Mouse (Mus musculus): ENCODE measurements around the gene Ogg1. TPM values are rescaled to one million over a fixed set of nuclear protein-coding genes. Genes with fewer than 3 reads are reported as not detected.

Gene Ogg1
- polyA plus RNA-seq, 1 experiment from 2014 or later = 14.5 TPM

GRCm38 (mm10) chr6:113351161-113351560, 24.4 kb downstream of the Ogg1 start:
- DNase-seq (ENCODE audit: low spot score) (no peak), ATAC-seq (replicated peaks; ENCODE audit: low FRiP score) (no peak)
- H3K27ac ChIP-seq (ENCODE audit: low read depth, low read length) = no peak overlapping the region
- H3K9me3 ChIP-seq (ENCODE audit: control insufficient read depth, low read length) = no peaks in the 10 kb centered on the region
- no peak overlapping the region for H3K9ac ChIP-seq (ENCODE audit: low read length)
- no peak overlapping the region for H3K4me2 ChIP-seq (ENCODE audit: low read depth, low read length, severe bottlenecking)
- no peaks in the 10 kb centered on the region for H3K27me3 ChIP-seq (ENCODE audit: control insufficient read depth, insufficient read depth, low read length)
- H3K36me3 ChIP-seq (ENCODE audit: control insufficient read depth, insufficient read depth, low read length) = no peaks in the 10 kb centered on the region
- H3K4me1 ChIP-seq (replicated peaks; ENCODE audit: control insufficient read depth, insufficient read depth, low read length) = no peaks in the 10 kb centered on the region
- 90% methylated on average over 1 of the region's 1 CpGs for WGBS
- no peak overlapping the region for H3K4me3 ChIP-seq (ENCODE audit: low read depth, low read length)

DNA sequence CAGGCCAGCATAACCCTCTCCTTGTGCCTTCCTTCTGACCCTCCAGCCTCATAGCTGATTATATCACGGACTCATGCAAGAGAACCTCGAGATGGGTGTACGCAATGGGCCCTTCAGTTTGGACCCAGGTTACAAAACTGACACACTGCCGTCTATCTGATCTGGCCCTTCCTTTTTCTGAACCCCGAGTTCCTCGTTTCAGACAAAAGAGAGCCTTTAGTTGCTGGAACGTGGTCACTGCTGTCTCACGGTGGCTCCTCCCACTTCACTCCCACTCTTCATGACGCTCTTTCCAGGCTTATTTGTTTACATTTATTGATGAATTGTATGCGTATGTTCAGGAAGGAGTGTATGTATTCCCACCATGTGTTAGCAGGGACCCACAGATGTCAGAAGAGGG, 24.9 kb downstream of the Ogg1 start:
- Histone ChIP-seq H3K36me3 (ENCODE audit: control insufficient read depth, insufficient read depth, low read length) (no peaks in the 10 kb centered on the region), H3K9ac (ENCODE audit: low read length) (no peak overlapping the region), H3K4me1 (replicated peaks; ENCODE audit: control insufficient read depth, insufficient read depth, low read length) (no peaks in the 10 kb centered on the region), H3K9me3 (ENCODE audit: control insufficient read depth, low read length) (no peaks in the 10 kb centered on the region), H3K27me3 (ENCODE audit: control insufficient read depth, insufficient read depth, low read length) (no peaks in the 10 kb centered on the region), H3K4me2 (ENCODE audit: low read depth, low read length, severe bottlenecking) (no peak overlapping the region), H3K4me3 (ENCODE audit: low read depth, low read length) (no peak overlapping the region), H3K27ac (ENCODE audit: low read depth, low read length) (no peak overlapping the region)
- DNase-seq (ENCODE audit: low spot score) = no peak
- WGBS = 65% methylated on average over 10 of the region's 10 CpGs
- ATAC-seq (replicated peaks; ENCODE audit: low FRiP score) = no peak

- Histone ChIP-seq H3K4me2 (ENCODE audit: low read depth, low read length, severe bottlenecking) (no peak overlapping the region), H3K4me3 (ENCODE audit: low read depth, low read length) (no peak overlapping the region), H3K27ac (ENCODE audit: low read depth, low read length) (no peak overlapping the region), H3K9me3 (ENCODE audit: control insufficient read depth, low read length) (no peaks in the 10 kb centered on the region), H3K27me3 (ENCODE audit: control insufficient read depth, insufficient read depth, low read length) (no peaks in the 10 kb centered on the region), H3K36me3 (ENCODE audit: control insufficient read depth, insufficient read depth, low read length) (no peaks in the 10 kb centered on the region), H3K9ac (ENCODE audit: low read length) (no peak overlapping the region), H3K4me1 (replicated peaks; ENCODE audit: control insufficient read depth, insufficient read depth, low read length) (no peaks in the 10 kb centered on the region)
- DNase-seq (ENCODE audit: low spot score) (no peak), ATAC-seq (replicated peaks; ENCODE audit: low FRiP score) (no peak)
- 73% methylated on average over 3 of the region's 3 CpGs for whole genome bisulfite sequencing
Observed at GRCm38 (mm10) chr6:113352820-113353219, 26.0 kb downstream of the Ogg1 start.

- WGBS = 82% methylated on average over 3 of the region's 3 CpGs
- no peak overlapping the region for H3K4me3 ChIP-seq (ENCODE audit: low read depth, low read length)
- H3K9me3 ChIP-seq (ENCODE audit: control insufficient read depth, low read length) = no peaks in the 10 kb centered on the region
- no peaks in the 10 kb centered on the region for H3K27me3 ChIP-seq (ENCODE audit: control insufficient read depth, insufficient read depth, low read length)
- H3K36me3 ChIP-seq (ENCODE audit: control insufficient read depth, insufficient read depth, low read length) = no peaks in the 10 kb centered on the region
- H3K4me1 ChIP-seq (replicated peaks; ENCODE audit: control insufficient read depth, insufficient read depth, low read length) = no peaks in the 10 kb centered on the region
- no peak overlapping the region for H3K4me2 ChIP-seq (ENCODE audit: low read depth, low read length, severe bottlenecking)
- DNase-seq (ENCODE audit: low spot score) (no peak), ATAC-seq (replicated peaks; ENCODE audit: low FRiP score) (no peak)
- no peak overlapping the region for H3K27ac ChIP-seq (ENCODE audit: low read depth, low read length)
- H3K9ac ChIP-seq (ENCODE audit: low read length) = no peak overlapping the region
Observed at GRCm38 (mm10) chr6:113353696-113354095, 26.9 kb downstream of the Ogg1 start.

DNA sequence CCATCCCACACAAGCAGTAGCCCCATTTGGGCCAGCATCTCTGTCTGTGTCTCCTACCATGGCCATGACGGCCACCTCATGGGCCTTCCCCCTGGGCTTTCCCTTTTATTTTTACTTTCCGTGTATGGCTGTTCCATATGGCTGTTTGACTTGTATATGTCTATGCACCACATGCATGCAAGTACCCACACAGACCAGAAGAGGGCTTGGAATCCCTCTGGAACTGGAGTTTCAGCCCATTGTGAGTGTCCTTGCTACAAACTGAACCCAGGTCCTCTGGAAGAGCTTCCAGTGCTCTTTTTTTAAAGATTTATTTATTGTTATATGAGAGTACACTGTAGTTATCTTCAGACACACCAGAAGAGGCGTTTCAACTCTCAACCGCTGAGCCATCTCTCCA, 34.7 kb downstream of the Ogg1 start:
- no peaks in the 10 kb centered on the region for H3K4me1 ChIP-seq (replicated peaks; ENCODE audit: control insufficient read depth, insufficient read depth, low read length)
- H3K4me2 ChIP-seq (ENCODE audit: low read depth, low read length, severe bottlenecking) = no peak overlapping the region
- no peak for ATAC-seq (replicated peaks; ENCODE audit: low FRiP score)
- no peaks in the 10 kb centered on the region for H3K27me3 ChIP-seq (ENCODE audit: control insufficient read depth, insufficient read depth, low read length)
- no peaks in the 10 kb centered on the region for H3K9me3 ChIP-seq (ENCODE audit: control insufficient read depth, low read length)
- 73% methylated on average over 4 of the region's 4 CpGs for whole genome bisulfite sequencing
- DNase-seq (ENCODE audit: low spot score) = no peak
- H3K4me3 ChIP-seq (ENCODE audit: low read depth, low read length) = no peak overlapping the region
- no peak overlapping the region for H3K9ac ChIP-seq (ENCODE audit: low read length)
- H3K27ac ChIP-seq (ENCODE audit: low read depth, low read length) = no peak overlapping the region
- H3K36me3 ChIP-seq (ENCODE audit: control insufficient read depth, insufficient read depth, low read length) = no peaks in the 10 kb centered on the region

DNA sequence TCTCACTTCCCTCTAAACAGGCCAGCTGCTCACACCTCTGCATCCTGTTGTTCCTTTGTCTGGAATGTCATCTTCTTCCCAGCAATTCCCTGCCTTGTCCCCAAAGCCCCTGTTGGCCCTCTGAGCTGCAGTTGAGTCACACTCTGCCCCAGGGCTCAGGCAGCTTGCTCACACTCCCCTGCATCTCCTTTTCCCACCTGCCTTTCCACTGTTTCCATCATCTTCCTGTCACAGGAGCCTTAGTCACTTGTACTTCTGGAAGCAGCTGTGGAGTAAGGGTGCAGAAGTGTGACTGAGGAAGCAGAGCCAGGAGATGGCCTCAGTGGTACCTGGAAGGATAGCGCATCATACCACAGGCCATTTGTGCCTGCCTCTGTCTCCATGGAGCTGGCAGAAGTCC, 35.5 kb downstream of the Ogg1 start:
- H3K4me1 ChIP-seq (replicated peaks; ENCODE audit: control insufficient read depth, insufficient read depth, low read length) = no peaks in the 10 kb centered on the region
- WGBS = 90% methylated on average over 1 of the region's 1 CpGs
- no peaks in the 10 kb centered on the region for H3K9me3 ChIP-seq (ENCODE audit: control insufficient read depth, low read length)
- ATAC-seq (replicated peaks; ENCODE audit: low FRiP score) = no peak
- no peak overlapping the region for H3K27ac ChIP-seq (ENCODE audit: low read depth, low read length)
- no peak for DNase-seq (ENCODE audit: low spot score)
- H3K36me3 ChIP-seq (ENCODE audit: control insufficient read depth, insufficient read depth, low read length) = no peaks in the 10 kb centered on the region
- H3K27me3 ChIP-seq (ENCODE audit: control insufficient read depth, insufficient read depth, low read length) = no peaks in the 10 kb centered on the region
- no peak overlapping the region for H3K4me2 ChIP-seq (ENCODE audit: low read depth, low read length, severe bottlenecking)
- no peak overlapping the region for H3K4me3 ChIP-seq (ENCODE audit: low read depth, low read length)
- H3K9ac ChIP-seq (ENCODE audit: low read length) = no peak overlapping the region

GRCm38 (mm10) chr6:113364518-113365135, 37.9 kb downstream of the Ogg1 start:
- Histone ChIP-seq H3K4me1 (replicated peaks; ENCODE audit: control insufficient read depth, insufficient read depth, low read length) (no peaks in the 10 kb centered on the region), H3K9me3 (ENCODE audit: control insufficient read depth, low read length) (no peaks in the 10 kb centered on the region), H3K27me3 (ENCODE audit: control insufficient read depth, insufficient read depth, low read length) (no peaks in the 10 kb centered on the region), H3K4me2 (ENCODE audit: low read depth, low read length, severe bottlenecking) (no peak overlapping the region), H3K27ac (ENCODE audit: low read depth, low read length) (no peak overlapping the region), H3K4me3 (ENCODE audit: low read depth, low read length) (no peak overlapping the region), H3K36me3 (ENCODE audit: control insufficient read depth, insufficient read depth, low read length) (peaks cover 5% of the 10 kb centered on the region; the same call in 1 of the 2 replicates), H3K9ac (ENCODE audit: low read length) (no peak overlapping the region)
- ATAC-seq (replicated peaks; ENCODE audit: low FRiP score) (no peak), DNase-seq (ENCODE audit: low spot score) (no peak)
- WGBS = 71% methylated on average over 8 of the region's 8 CpGs

- no peak overlapping the region for H3K4me2 ChIP-seq (ENCODE audit: low read depth, low read length, severe bottlenecking)
- H3K4me1 ChIP-seq (replicated peaks; ENCODE audit: control insufficient read depth, insufficient read depth, low read length) = no peaks in the 10 kb centered on the region
- no peaks in the 10 kb centered on the region for H3K9me3 ChIP-seq (ENCODE audit: control insufficient read depth, low read length)
- no peak overlapping the region for H3K9ac ChIP-seq (ENCODE audit: low read length)
- H3K4me3 ChIP-seq (ENCODE audit: low read depth, low read length) = no peak overlapping the region
- no peak overlapping the region for H3K27ac ChIP-seq (ENCODE audit: low read depth, low read length)
- ATAC-seq (replicated peaks; ENCODE audit: low FRiP score) = no peak
- 93% methylated on average over 6 of the region's 6 CpGs for WGBS
- no peaks in the 10 kb centered on the region for H3K27me3 ChIP-seq (ENCODE audit: control insufficient read depth, insufficient read depth, low read length)
- peaks cover 8% of the 10 kb centered on the region; the same call in 1 of the 2 replicates for H3K36me3 ChIP-seq (ENCODE audit: control insufficient read depth, insufficient read depth, low read length)
- DNase-seq (ENCODE audit: low spot score) = no peak
Observed at GRCm38 (mm10) chr6:113366639-113367038, 39.9 kb downstream of the Ogg1 start.

DNA sequence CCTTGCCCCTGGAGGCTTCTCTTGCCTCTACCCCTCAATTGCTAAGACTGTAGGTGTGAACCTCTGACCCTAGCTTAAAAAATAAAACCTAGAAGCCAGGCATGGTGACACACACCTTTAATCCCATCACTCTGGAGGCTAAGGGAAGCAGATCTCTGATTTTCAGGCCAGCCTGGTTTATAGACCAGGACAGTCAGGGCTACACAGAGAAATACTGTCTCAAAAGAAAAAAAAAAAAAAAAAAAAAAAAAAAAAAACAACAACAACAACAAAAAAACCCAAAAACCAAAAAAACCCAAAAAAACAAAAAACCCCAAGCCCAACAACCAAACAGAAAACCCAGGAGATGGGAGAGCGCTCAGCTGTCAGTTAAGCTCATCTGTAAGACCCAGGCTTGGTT, 40.8 kb downstream of the Ogg1 start:
- no peaks in the 10 kb centered on the region for H3K27me3 ChIP-seq (ENCODE audit: control insufficient read depth, insufficient read depth, low read length)
- no peak overlapping the region for H3K27ac ChIP-seq (ENCODE audit: low read depth, low read length)
- DNase-seq (ENCODE audit: low spot score) (no peak), ATAC-seq (replicated peaks; ENCODE audit: low FRiP score) (no peak)
- WGBS = 100% methylated on average over 1 of the region's 1 CpGs
- H3K4me2 ChIP-seq (ENCODE audit: low read depth, low read length, severe bottlenecking) = no peak overlapping the region
- no peak overlapping the region for H3K9ac ChIP-seq (ENCODE audit: low read length)
- no peak overlapping the region for H3K4me3 ChIP-seq (ENCODE audit: low read depth, low read length)
- H3K9me3 ChIP-seq (ENCODE audit: control insufficient read depth, low read length) = no peaks in the 10 kb centered on the region
- peaks cover 8% of the 10 kb centered on the region; the same call in 1 of the 2 replicates for H3K36me3 ChIP-seq (ENCODE audit: control insufficient read depth, insufficient read depth, low read length)
- H3K4me1 ChIP-seq (replicated peaks; ENCODE audit: control insufficient read depth, insufficient read depth, low read length) = no peaks in the 10 kb centered on the region
